Mouse (Mus musculus): ENCODE measurements at regions not wholly inside any gene's neighbourhood (a gene's known extent, or its start where the extent isn't known, plus 50 kb on each side); places are given as distances from the start of the nearest gene placed in this dataset.

GRCm38 (mm10) chrX:11180194-11180816, 118.8 kb upstream of the H2al1a start:
- no peaks in the 10 kb centered on the region for H3K4me1 ChIP-seq (ENCODE audit: control insufficient read depth, insufficient read depth, low read length)
- no peaks in the 10 kb centered on the region for H3K27me3 ChIP-seq (ENCODE audit: control insufficient read depth, insufficient read depth, low read length)
- TF ChIP-seq POLR2A (IDR thresholded peaks at IDR 0.05; ENCODE audit: extremely low read depth, insufficient read depth, low read length) (no peak), CTCF (IDR thresholded peaks at IDR 0.05; ENCODE audit: low read depth, low read length) (no peak)
- no peaks in the 10 kb centered on the region for H3K36me3 ChIP-seq (ENCODE audit: control insufficient read depth, insufficient read depth, low read length)
- no peak for DNase-seq (ENCODE audit: extremely low read depth, low read depth, low spot score)
- H3K4me3 ChIP-seq (ENCODE audit: insufficient read depth, low read depth, low read length), result no peak overlapping the region
- WGBS, result 67% methylated on average over 7 of the region's 7 CpGs
- H3K9ac ChIP-seq (ENCODE audit: low read depth, low read length), result no peak overlapping the region
- no peaks in the 10 kb centered on the region for H3K79me2 ChIP-seq (ENCODE audit: control insufficient read depth, insufficient read depth, low read length)
- H3K27ac ChIP-seq (replicated peaks; ENCODE audit: insufficient read depth, low read depth, low read length), result no peak overlapping the region

GRCm38 (mm10) chrX:11181855-11182254, 117.2 kb upstream of the H2al1a start:
- no peaks in the 10 kb centered on the region for H3K79me2 ChIP-seq (ENCODE audit: control insufficient read depth, insufficient read depth, low read length)
- no peak overlapping the region for H3K9ac ChIP-seq (ENCODE audit: low read depth, low read length)
- DNase-seq (ENCODE audit: extremely low read depth, low read depth, low spot score), result no peak
- TF ChIP-seq POLR2A (IDR thresholded peaks at IDR 0.05; ENCODE audit: extremely low read depth, insufficient read depth, low read length) (no peak), CTCF (IDR thresholded peaks at IDR 0.05; ENCODE audit: low read depth, low read length) (no peak)
- H3K27ac ChIP-seq (replicated peaks; ENCODE audit: insufficient read depth, low read depth, low read length), result no peak overlapping the region
- no peaks in the 10 kb centered on the region for H3K36me3 ChIP-seq (ENCODE audit: control insufficient read depth, insufficient read depth, low read length)
- 83% methylated on average over 12 of the region's 12 CpGs for WGBS
- no peaks in the 10 kb centered on the region for H3K27me3 ChIP-seq (ENCODE audit: control insufficient read depth, insufficient read depth, low read length)
- H3K4me1 ChIP-seq (ENCODE audit: control insufficient read depth, insufficient read depth, low read length), result no peaks in the 10 kb centered on the region
- no peak overlapping the region for H3K4me3 ChIP-seq (ENCODE audit: insufficient read depth, low read depth, low read length)

GRCm38 (mm10) chrX:11190851-11191250, 108.2 kb upstream of the H2al1a start:
- Histone ChIP-seq H3K4me3 (ENCODE audit: insufficient read depth, low read depth, low read length) (no peak overlapping the region), H3K27me3 (ENCODE audit: control insufficient read depth, insufficient read depth, low read length) (no peaks in the 10 kb centered on the region), H3K27ac (replicated peaks; ENCODE audit: insufficient read depth, low read depth, low read length) (no peak overlapping the region), H3K4me1 (ENCODE audit: control insufficient read depth, insufficient read depth, low read length) (no peaks in the 10 kb centered on the region), H3K79me2 (ENCODE audit: control insufficient read depth, insufficient read depth, low read length) (no peaks in the 10 kb centered on the region), H3K36me3 (ENCODE audit: control insufficient read depth, insufficient read depth, low read length) (no peaks in the 10 kb centered on the region), H3K9ac (ENCODE audit: low read depth, low read length) (no peak overlapping the region)
- DNase-seq (ENCODE audit: extremely low read depth, low read depth, low spot score), result no peak
- TF ChIP-seq POLR2A (IDR thresholded peaks at IDR 0.05; ENCODE audit: extremely low read depth, insufficient read depth, low read length) (no peak), CTCF (IDR thresholded peaks at IDR 0.05; ENCODE audit: low read depth, low read length) (no peak)
- 89% methylated on average over 6 of the region's 6 CpGs for WGBS

- no peaks in the 10 kb centered on the region for H3K4me1 ChIP-seq (ENCODE audit: control insufficient read depth, insufficient read depth, low read length)
- no peak overlapping the region for H3K4me3 ChIP-seq (ENCODE audit: insufficient read depth, low read depth, low read length)
- no peaks in the 10 kb centered on the region for H3K27me3 ChIP-seq (ENCODE audit: control insufficient read depth, insufficient read depth, low read length)
- H3K36me3 ChIP-seq (ENCODE audit: control insufficient read depth, insufficient read depth, low read length), result no peaks in the 10 kb centered on the region
- TF ChIP-seq CTCF (IDR thresholded peaks at IDR 0.05; ENCODE audit: low read depth, low read length) (no peak), POLR2A (IDR thresholded peaks at IDR 0.05; ENCODE audit: extremely low read depth, insufficient read depth, low read length) (no peak)
- no peak overlapping the region for H3K27ac ChIP-seq (replicated peaks; ENCODE audit: insufficient read depth, low read depth, low read length)
- no peak overlapping the region for H3K9ac ChIP-seq (ENCODE audit: low read depth, low read length)
- no peaks in the 10 kb centered on the region for H3K79me2 ChIP-seq (ENCODE audit: control insufficient read depth, insufficient read depth, low read length)
- DNase-seq (ENCODE audit: extremely low read depth, low read depth, low spot score), result peak; percentile 49
- WGBS, result 43% methylated on average over 2 of the region's 2 CpGs
Observed at GRCm38 (mm10) chrX:11204135-11204534, 94.9 kb upstream of the H2al1a start.

- Histone ChIP-seq H3K36me3 (ENCODE audit: control insufficient read depth, insufficient read depth, low read length) (no peaks in the 10 kb centered on the region), H3K27ac (replicated peaks; ENCODE audit: insufficient read depth, low read depth, low read length) (no peak overlapping the region), H3K4me1 (ENCODE audit: control insufficient read depth, insufficient read depth, low read length) (no peaks in the 10 kb centered on the region), H3K9ac (ENCODE audit: low read depth, low read length) (no peak overlapping the region), H3K27me3 (ENCODE audit: control insufficient read depth, insufficient read depth, low read length) (no peaks in the 10 kb centered on the region), H3K4me3 (ENCODE audit: insufficient read depth, low read depth, low read length) (no peak overlapping the region), H3K79me2 (ENCODE audit: control insufficient read depth, insufficient read depth, low read length) (no peaks in the 10 kb centered on the region)
- 91% methylated on average over 5 of the region's 5 CpGs for WGBS
- TF ChIP-seq POLR2A (IDR thresholded peaks at IDR 0.05; ENCODE audit: extremely low read depth, insufficient read depth, low read length) (no peak), CTCF (IDR thresholded peaks at IDR 0.05; ENCODE audit: low read depth, low read length) (no peak)
- no peak for DNase-seq (ENCODE audit: extremely low read depth, low read depth, low spot score)
Observed at GRCm38 (mm10) chrX:11209895-11210294, 89.2 kb upstream of the H2al1a start.

- Histone ChIP-seq H3K79me2 (ENCODE audit: control insufficient read depth, insufficient read depth, low read length) (no peaks in the 10 kb centered on the region), H3K27me3 (ENCODE audit: control insufficient read depth, insufficient read depth, low read length) (no peaks in the 10 kb centered on the region), H3K4me3 (ENCODE audit: insufficient read depth, low read depth, low read length) (no peak overlapping the region), H3K9ac (ENCODE audit: low read depth, low read length) (no peak overlapping the region), H3K4me1 (ENCODE audit: control insufficient read depth, insufficient read depth, low read length) (no peaks in the 10 kb centered on the region), H3K27ac (replicated peaks; ENCODE audit: insufficient read depth, low read depth, low read length) (no peak overlapping the region), H3K36me3 (ENCODE audit: control insufficient read depth, insufficient read depth, low read length) (no peaks in the 10 kb centered on the region)
- TF ChIP-seq CTCF (IDR thresholded peaks at IDR 0.05; ENCODE audit: low read depth, low read length), result no peak
- no peak for TF ChIP-seq POLR2A (IDR thresholded peaks at IDR 0.05; ENCODE audit: extremely low read depth, insufficient read depth, low read length)
- WGBS, result 72% methylated on average over 1 of the region's 1 CpGs
- no peak for DNase-seq (ENCODE audit: extremely low read depth, low read depth, low spot score)
Observed at GRCm38 (mm10) chrX:11212811-11213210, 86.2 kb upstream of the H2al1a start.

Measured in liver, adult 2 months (tissue).